Mouse (Mus musculus): Measurements from ENCODE around the gene Nhlh2.
A peak's percentile ranks its signal among the peaks of the same experiment; 100 is the strongest.

The Nhlh2 gene

GRCm38 (mm10) chr3:102009926-102010381, at the start of gene Nhlh2:
Gene Nhlh2 (plus strand): TSS chr3:102010076.
- no peak for DNase-seq (ENCODE audit: low spot score in 2 of 2)

- DNase-seq (ENCODE audit: low spot score in 2 of 2) = no peak
Measured at GRCm38 (mm10) chr3:101961146-101961835, 48.6 kb upstream of the Nhlh2 start.

GRCm38 (mm10) chr3:101963501-101963900, 46.4 kb upstream of the Nhlh2 start:
- DNase-seq (ENCODE audit: low spot score in 2 of 2) = no peak

- DNase-seq (ENCODE audit: low spot score in 2 of 2) = no peak
Measured at GRCm38 (mm10) chr3:101964352-101964751, 45.5 kb upstream of the Nhlh2 start.

GRCm38 (mm10) chr3:101966825-101967558, 42.9 kb upstream of the Nhlh2 start:
- DNase-seq (ENCODE audit: low spot score in 2 of 2) = no peak

GRCm38 (mm10) chr3:101975337-101975736, 34.5 kb upstream of the Nhlh2 start:
- DNase-seq (ENCODE audit: low spot score in 2 of 2) = no peak

GRCm38 (mm10) chr3:101978299-101978994, 31.4 kb upstream of the Nhlh2 start:
- DNase-seq (ENCODE audit: low spot score in 2 of 2) = no peak

- DNase-seq (ENCODE audit: low spot score in 2 of 2) = no peak
Measured at GRCm38 (mm10) chr3:101983917-101984316, 26.0 kb upstream of the Nhlh2 start.

- DNase-seq (ENCODE audit: low spot score in 2 of 2) = no peak
Measured at GRCm38 (mm10) chr3:101985634-101986033, 24.2 kb upstream of the Nhlh2 start.

- DNase-seq (ENCODE audit: low spot score in 2 of 2) = no peak
Measured at GRCm38 (mm10) chr3:101990136-101990535, 19.7 kb upstream of the Nhlh2 start.

- DNase-seq (ENCODE audit: low spot score in 2 of 2) = no peak
Measured at GRCm38 (mm10) chr3:101990995-101991516, 18.8 kb upstream of the Nhlh2 start.

- DNase-seq (ENCODE audit: low spot score in 2 of 2) = no peak
Measured at GRCm38 (mm10) chr3:101997851-101998250, 12.0 kb upstream of the Nhlh2 start.

GRCm38 (mm10) chr3:102010681-102011317, 923 bp downstream of the Nhlh2 start:
- no peak for DNase-seq (ENCODE audit: low spot score in 2 of 2)

- no peak for DNase-seq (ENCODE audit: low spot score in 2 of 2)
Measured at GRCm38 (mm10) chr3:102011318-102012075, 1.6 kb downstream of the Nhlh2 start.

GRCm38 (mm10) chr3:102012076-102012610, 2.3 kb downstream of the Nhlh2 start:
- no peak for DNase-seq (ENCODE audit: low spot score in 2 of 2)

- DNase-seq (ENCODE audit: low spot score in 2 of 2) = peak in 1 of 2 experiments; percentile 15
Measured at GRCm38 (mm10) chr3:102012611-102013211, 2.8 kb downstream of the Nhlh2 start.

- no peak for DNase-seq (ENCODE audit: low spot score in 2 of 2)
Measured at GRCm38 (mm10) chr3:102020604-102021003, 10.7 kb downstream of the Nhlh2 start.

- DNase-seq (ENCODE audit: low spot score in 2 of 2) = no peak
Measured at GRCm38 (mm10) chr3:102022721-102023120, 12.8 kb downstream of the Nhlh2 start.

GRCm38 (mm10) chr3:102023337-102023736, 13.5 kb downstream of the Nhlh2 start:
- DNase-seq (ENCODE audit: low spot score in 2 of 2) = no peak

- no peak for DNase-seq (ENCODE audit: low spot score in 2 of 2)
Measured at GRCm38 (mm10) chr3:102023829-102024228, 14.0 kb downstream of the Nhlh2 start.
